Mouse (Mus musculus): Measurements from ENCODE around the gene Mfsd12.

DNA sequence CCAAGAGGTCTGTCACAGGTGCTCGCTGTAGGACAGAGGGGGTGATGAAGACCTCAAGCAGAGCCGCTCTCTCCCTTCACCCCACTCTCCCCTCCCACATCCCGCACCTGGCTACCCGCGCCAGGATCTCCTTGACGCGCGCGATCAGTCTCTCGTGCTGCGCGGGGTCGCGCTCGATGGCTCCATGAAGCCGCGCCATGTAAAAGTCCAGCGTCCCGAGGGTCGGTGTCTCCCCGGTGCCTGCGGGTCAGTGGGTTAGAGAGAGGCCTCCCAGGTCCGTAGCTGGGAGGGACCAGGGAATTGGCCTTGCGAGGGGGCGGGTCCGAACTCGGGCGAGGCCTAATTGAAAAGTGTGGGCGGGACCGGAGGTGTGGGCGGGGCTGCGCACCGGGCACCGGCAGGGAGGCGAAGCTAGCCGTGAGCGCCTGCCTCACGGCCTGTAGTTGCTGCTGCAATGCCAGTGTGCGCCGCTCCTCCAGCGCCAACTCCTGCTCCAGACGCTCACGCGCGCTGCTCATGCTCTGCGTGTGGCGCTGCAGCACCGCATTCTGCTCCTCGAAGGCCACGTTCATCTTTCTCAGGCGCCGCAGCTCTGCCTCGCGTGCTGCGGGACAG, 10.7 kb upstream of the Mfsd12 start:
- no peak for TF ChIP-seq MAFK (IDR thresholded peaks at IDR 0.05; ENCODE audit: insufficient replicate concordance, low read length)
- no peak for TF ChIP-seq CTCF (conservative IDR thresholded peaks at IDR 0.05 in 1 of 2, IDR thresholded peaks at IDR 0.05 in 1 of 2; ENCODE audit: low read depth in 2 of 2, low read length in 2 of 2)
- TF ChIP-seq NRF1 (IDR thresholded peaks at IDR 0.05; ENCODE audit: low read depth, low read length), result no peak
- no peak for TF ChIP-seq CHD2 (IDR thresholded peaks at IDR 0.05; ENCODE audit: low read length)
- no peak for TF ChIP-seq ZMIZ1 (IDR thresholded peaks at IDR 0.05; ENCODE audit: low read depth, low read length)
- no peak for TF ChIP-seq EP300 (IDR thresholded peaks at IDR 0.05; ENCODE audit: low read length)
- TF ChIP-seq POLR2AphosphoS2 (IDR thresholded peaks at IDR 0.05; ENCODE audit: low read depth, low read length), result no peak
- TF ChIP-seq ETS1 (conservative IDR thresholded peaks at IDR 0.05; ENCODE audit: low read depth, low read length), result no peak
